Mouse (Mus musculus) stomach, embryonic 14.5 days (tissue): ENCODE results near the gene 2010111I01Rik. TPM values are rescaled to one million over a fixed set of nuclear protein-coding genes. Genes with fewer than 3 reads are reported as not detected.

Experiments used
- ATAC-seq: fragments of 200-750 bp; cut with Nextera tagmentation; 2 replicates; pipeline ENCODE4 v1.8.0; 2017; ENCODE audit warnings: low read depth, moderate TSS enrichment; ENCODE audit not compliant: insufficient number of reproducible peaks, insufficient read depth, low FRiP score
- H3K27ac ChIP-seq: fragments of 300-500 bp; sonication (generic); 2 replicates; pipeline ENCODE4 v1.5.1; 2014; ENCODE audit warnings: mild to moderate bottlenecking, low read length, moderate library complexity, mixed read lengths
- H3K27me3 ChIP-seq: fragments of 300-500 bp; sonication (generic); 2 replicates; pipeline ENCODE4 v1.6.1; 2014; ENCODE audit warnings: low read length, control low read depth, mixed read lengths; ENCODE audit not compliant: control insufficient read depth, insufficient read depth
- H3K36me3 ChIP-seq: fragments of 300-500 bp; sonication (generic); 2 replicates; pipeline ENCODE4 v1.6.1; 2014; ENCODE audit warnings: mild to moderate bottlenecking, control low read depth, low read length, moderate library complexity, mixed read lengths; ENCODE audit not compliant: control insufficient read depth, insufficient read depth
- H3K4me1 ChIP-seq: fragments of 300-500 bp; sonication (generic); 2 replicates; pipeline ENCODE4 v1.6.1; 2014; ENCODE audit warnings: low read length, control low read depth, mixed read lengths; ENCODE audit not compliant: control insufficient read depth, insufficient read depth
- H3K4me2 ChIP-seq: fragments of 300-500 bp; sonication (generic); replicated peaks from 2 replicates; pipeline ENCODE4 v1.6.1; 2014; ENCODE audit warnings: low read depth, low read length, control low read depth
- H3K4me3 ChIP-seq: fragments of 300-500 bp; sonication (generic); 2 replicates; pipeline ENCODE4 v1.5.1; 2014; ENCODE audit warnings: low read depth, low read length, control low read depth
- H3K9ac ChIP-seq: fragments of 300-500 bp; sonication (generic); replicated peaks from 2 replicates; pipeline ENCODE4 v1.6.1; 2014; ENCODE audit warnings: low read depth, mild to moderate bottlenecking, control low read depth, low read length, moderate library complexity, mixed read lengths
- H3K9me3 ChIP-seq: fragments of 300-500 bp; sonication (generic); 2 replicates; pipeline ENCODE4 v1.6.1; 2016; ENCODE audit warnings: low read depth, low read length, control low read depth; ENCODE audit not compliant: control insufficient read depth
- WGBS: fragments of 180-500 bp; shearing (Covaris S2); extraction: QIAGEN DNeasy Blood & Tissue Kit; methylation state at CpG from one replicate; pipeline ENCODE4 v1.1.7; 2014; 5-methylcytosine and 5-hydroxymethylcytosine counted together
- polyA plus RNA-seq: library from polyadenylated mRNA; unstranded; fragments of >200 nt; fragmentation: Nextera tagmentation; extraction: Ambion mirVana; gene quantifications from 2 replicates; pipeline ENCODE4 v1.2.1, GENCODE M21; 2014

The 2010111I01Rik gene
- polyA plus RNA-seq, 1 experiment from 2014 or later = 140 TPM

GRCm38 (mm10) chr13:63038415-63038814 is 73.7 kb downstream of the 2010111I01Rik start:
- ATAC-seq = no peak
- Histone ChIP-seq H3K4me2 (no peak overlapping the region), H3K9me3 (no peaks in the 10 kb centered on the region), H3K27me3 (no peaks in the 10 kb centered on the region), H3K4me3 (no peak overlapping the region), H3K4me1 (peaks cover 7% of the 10 kb centered on the region; the same call in 1 of the 2 replicates), H3K9ac (no peak overlapping the region), H3K36me3 (no peaks in the 10 kb centered on the region), H3K27ac (no peak overlapping the region)
- WGBS = 74% methylated on average over 2 of the region's 2 CpGs

- no peak for ATAC-seq
- Histone ChIP-seq H3K4me1 (peaks cover 7% of the 10 kb centered on the region; the same call in 1 of the 2 replicates), H3K27ac (no peak overlapping the region), H3K36me3 (no peaks in the 10 kb centered on the region), H3K27me3 (no peaks in the 10 kb centered on the region), H3K9me3 (no peaks in the 10 kb centered on the region), H3K4me3 (no peak overlapping the region), H3K9ac (no peak overlapping the region), H3K4me2 (no peak overlapping the region)
- WGBS = 20% methylated on average over 1 of the region's 1 CpGs
Measured at GRCm38 (mm10) chr13:63038871-63039270, 74.2 kb downstream of the 2010111I01Rik start.

GRCm38 (mm10) chr13:63039326-63039725 is 74.6 kb downstream of the 2010111I01Rik start:
- no peak overlapping the region for H3K4me3 ChIP-seq
- no peaks in the 10 kb centered on the region for H3K27me3 ChIP-seq
- H3K27ac ChIP-seq = 0 out of 2 replicates have a peak overlapping the region, but pooled peaks have one; percentile 11
- H3K4me2 ChIP-seq = no peak overlapping the region
- H3K9ac ChIP-seq = no peak overlapping the region
- no peak for ATAC-seq
- no peaks in the 10 kb centered on the region for H3K36me3 ChIP-seq
- WGBS = 17% methylated on average over 6 of the region's 6 CpGs
- peaks cover 7% of the 10 kb centered on the region; the same call in 1 of the 2 replicates for H3K4me1 ChIP-seq
- no peaks in the 10 kb centered on the region for H3K9me3 ChIP-seq

GRCm38 (mm10) chr13:63039848-63040247 is 75.2 kb downstream of the 2010111I01Rik start:
- Histone ChIP-seq H3K4me2 (no peak overlapping the region), H3K4me3 (no peak overlapping the region), H3K27me3 (no peaks in the 10 kb centered on the region), H3K9me3 (no peaks in the 10 kb centered on the region), H3K4me1 (peaks cover 7% of the 10 kb centered on the region; the same call in 1 of the 2 replicates), H3K27ac (0 out of 2 replicates have a peak overlapping the region, but pooled peaks have one; percentile 11), H3K9ac (no peak overlapping the region), H3K36me3 (no peaks in the 10 kb centered on the region)
- WGBS = 70% methylated on average over 2 of the region's 2 CpGs
- no peak for ATAC-seq

GRCm38 (mm10) chr13:63045504-63046205 is 81.0 kb downstream of the 2010111I01Rik start:
- Histone ChIP-seq H3K36me3 (no peaks in the 10 kb centered on the region), H3K27me3 (no peaks in the 10 kb centered on the region), H3K4me1 (0 out of 2 replicates have a peak, but pooled peaks cover 3% of the 10 kb centered on the region), H3K4me2 (no peak overlapping the region), H3K27ac (peak overlapping the region; percentile 33; the same call in 1 of the 2 replicates), H3K9me3 (no peaks in the 10 kb centered on the region), H3K4me3 (no peak overlapping the region), H3K9ac (no peak overlapping the region)
- WGBS = 54% methylated on average over 2 of the region's 2 CpGs
- no peak for ATAC-seq

GRCm38 (mm10) chr13:63046206-63047020 is 81.7 kb downstream of the 2010111I01Rik start:
- Histone ChIP-seq H3K4me2 (no peak overlapping the region), H3K36me3 (no peaks in the 10 kb centered on the region), H3K9ac (no peak overlapping the region), H3K27ac (peak overlapping the region; percentile 33; the same call in 1 of the 2 replicates), H3K9me3 (no peaks in the 10 kb centered on the region), H3K27me3 (no peaks in the 10 kb centered on the region), H3K4me3 (no peak overlapping the region), H3K4me1 (0 out of 2 replicates have a peak, but pooled peaks cover 3% of the 10 kb centered on the region)
- WGBS = 40% methylated on average over 7 of the region's 7 CpGs
- peak; percentile 84; the same call in 1 of the 2 replicates for ATAC-seq

GRCm38 (mm10) chr13:63063706-63064105 is 99.0 kb downstream of the 2010111I01Rik start:
- H3K27ac ChIP-seq = no peak overlapping the region
- no peaks in the 10 kb centered on the region for H3K9me3 ChIP-seq
- ATAC-seq = no peak
- no peak overlapping the region for H3K4me2 ChIP-seq
- H3K36me3 ChIP-seq = no peaks in the 10 kb centered on the region
- H3K4me1 ChIP-seq = no peaks in the 10 kb centered on the region
- H3K27me3 ChIP-seq = no peaks in the 10 kb centered on the region
- 68% methylated on average over 1 of the region's 1 CpGs for WGBS
- H3K4me3 ChIP-seq = no peak overlapping the region
- H3K9ac ChIP-seq = no peak overlapping the region

GRCm38 (mm10) chr13:63066607-63067006 is 101.9 kb downstream of the 2010111I01Rik start:
- H3K4me3 ChIP-seq = no peak overlapping the region
- no peaks in the 10 kb centered on the region for H3K9me3 ChIP-seq
- no peak overlapping the region for H3K4me2 ChIP-seq
- H3K9ac ChIP-seq = no peak overlapping the region
- peaks cover under 1% of the 10 kb centered on the region; the same call in 1 of the 2 replicates for H3K4me1 ChIP-seq
- 74% methylated on average over 1 of the region's 1 CpGs for WGBS
- H3K27ac ChIP-seq = no peak overlapping the region; the same call in 1 of the 2 replicates
- no peak for ATAC-seq
- H3K36me3 ChIP-seq = no peaks in the 10 kb centered on the region
- H3K27me3 ChIP-seq = no peaks in the 10 kb centered on the region
